Mouse (Mus musculus) forebrain, embryonic 10.5 days (tissue): ENCODE measurements around the gene D930020B18Rik. TPM values are rescaled to one million over a fixed set of nuclear protein-coding genes. Genes with fewer than 3 reads are reported as not detected.

Source experiments
- DNase-seq: peaks from one replicate; pipeline ENCODE4 v3.0.0-alpha.2; 2017; ENCODE audit warnings: low spot score; ENCODE audit errors: extremely low spot score
- H3K27ac ChIP-seq: fragments of 300-500 bp; sonication (generic); 2 replicates; pipeline ENCODE4 v1.5.1; 2016; ENCODE audit warnings: mild to moderate bottlenecking
- H3K27me3 ChIP-seq: fragments of 300-500 bp; sonication (generic); 2 replicates; pipeline ENCODE4 v1.6.1; 2016; ENCODE audit warnings: mild to moderate bottlenecking; ENCODE audit not compliant: poor library complexity, severe bottlenecking
- H3K36me3 ChIP-seq: fragments of 300-500 bp; sonication (generic); replicated peaks from 2 replicates; pipeline ENCODE4 v1.6.1; 2016; ENCODE audit warnings: mild to moderate bottlenecking, moderate library complexity
- H3K4me1 ChIP-seq: fragments of 300-500 bp; sonication (generic); 2 replicates; pipeline ENCODE4 v1.6.1; 2016
- H3K4me3 ChIP-seq: fragments of 300-500 bp; sonication (generic); 2 replicates; pipeline ENCODE4 v1.5.1; 2016; ENCODE audit warnings: mild to moderate bottlenecking, moderate library complexity
- H3K9me3 ChIP-seq: fragments of 300-500 bp; sonication (generic); 2 replicates; pipeline ENCODE4 v1.6.1; 2016; ENCODE audit warnings: mild to moderate bottlenecking, moderate library complexity
- WGBS: fragments of 180-500 bp; shearing (Covaris S2); methylation state at CpG from one replicate; pipeline ENCODE4 v1.1.7; 2016; 5-methylcytosine and 5-hydroxymethylcytosine counted together
- polyA plus RNA-seq: library from polyadenylated mRNA; unstranded; fragments of >200 nt; fragmentation: Nextera tagmentation; extraction: Ambion mirVana; gene quantifications from 2 replicates; pipeline ENCODE4 v1.2.1, GENCODE M21; 2016

D930020B18Rik gene
- polyA plus RNA-seq, 1 experiment from 2014 or later = 0.50 TPM

GRCm38 (mm10) chr10:121689591-121690314, 48.4 kb downstream of the D930020B18Rik start:
- Histone ChIP-seq H3K27ac (no peak overlapping the region), H3K4me3 (no peak overlapping the region), H3K27me3 (no peaks in the 10 kb centered on the region), H3K36me3 (no peaks in the 10 kb centered on the region), H3K9me3 (no peaks in the 10 kb centered on the region), H3K4me1 (peaks cover 10% of the 10 kb centered on the region)
- peak; percentile 72 for DNase-seq
- WGBS = 21% methylated on average over 15 of the region's 15 CpGs

GRCm38 (mm10) chr10:121692944-121693579, 51.7 kb downstream of the D930020B18Rik start:
- H3K9me3 ChIP-seq = peaks cover 5% of the 10 kb centered on the region; the same call in 1 of the 2 replicates
- no peaks in the 10 kb centered on the region for H3K36me3 ChIP-seq
- H3K4me1 ChIP-seq = peaks cover 10% of the 10 kb centered on the region
- H3K4me3 ChIP-seq = peak overlapping the region; percentile 23; the same call in 1 of the 2 replicates
- no peak for DNase-seq
- no peaks in the 10 kb centered on the region for H3K27me3 ChIP-seq
- H3K27ac ChIP-seq = no peak overlapping the region
- WGBS = 56% methylated on average over 18 of the region's 18 CpGs

- DNase-seq = no peak
- peaks cover 5% of the 10 kb centered on the region; the same call in 1 of the 2 replicates for H3K9me3 ChIP-seq
- peaks cover 9% of the 10 kb centered on the region for H3K4me1 ChIP-seq
- WGBS = 77% methylated on average over 11 of the region's 11 CpGs
- no peaks in the 10 kb centered on the region for H3K27me3 ChIP-seq
- no peak overlapping the region for H3K27ac ChIP-seq
- H3K4me3 ChIP-seq = no peak overlapping the region
- H3K36me3 ChIP-seq = no peaks in the 10 kb centered on the region
These were observed 53.2 kb downstream of the D930020B18Rik start for GRCm38 (mm10) chr10:121694567-121694966.

GRCm38 (mm10) chr10:121701296-121702248, 60.2 kb downstream of the D930020B18Rik start:
- no peaks in the 10 kb centered on the region for H3K27me3 ChIP-seq
- H3K36me3 ChIP-seq = no peaks in the 10 kb centered on the region
- 71% methylated on average over 11 of the region's 11 CpGs for WGBS
- H3K9me3 ChIP-seq = peaks cover 5% of the 10 kb centered on the region; the same call in 1 of the 2 replicates
- no peak for DNase-seq
- no peak overlapping the region for H3K4me3 ChIP-seq
- no peak overlapping the region for H3K27ac ChIP-seq
- no peaks in the 10 kb centered on the region for H3K4me1 ChIP-seq

- H3K4me3 ChIP-seq = no peak overlapping the region
- H3K9me3 ChIP-seq = no peaks in the 10 kb centered on the region
- no peaks in the 10 kb centered on the region for H3K4me1 ChIP-seq
- no peak for DNase-seq
- H3K36me3 ChIP-seq = no peaks in the 10 kb centered on the region
- H3K27me3 ChIP-seq = no peaks in the 10 kb centered on the region
- WGBS = 85% methylated on average over 6 of the region's 6 CpGs
- H3K27ac ChIP-seq = no peak overlapping the region
These were observed 62.2 kb downstream of the D930020B18Rik start for GRCm38 (mm10) chr10:121703619-121704018.

- H3K27me3 ChIP-seq = no peaks in the 10 kb centered on the region
- DNase-seq = no peak
- H3K4me1 ChIP-seq = no peaks in the 10 kb centered on the region
- no peak overlapping the region for H3K4me3 ChIP-seq
- H3K27ac ChIP-seq = no peak overlapping the region
- no peaks in the 10 kb centered on the region for H3K36me3 ChIP-seq
- WGBS = 93% methylated on average over 6 of the region's 6 CpGs
- no peaks in the 10 kb centered on the region for H3K9me3 ChIP-seq
These were observed 63.5 kb downstream of the D930020B18Rik start for GRCm38 (mm10) chr10:121704871-121705270.

GRCm38 (mm10) chr10:121705399-121706163, 64.2 kb downstream of the D930020B18Rik start:
- Histone ChIP-seq H3K27me3 (no peaks in the 10 kb centered on the region), H3K36me3 (no peaks in the 10 kb centered on the region), H3K27ac (no peak overlapping the region), H3K9me3 (no peaks in the 10 kb centered on the region), H3K4me3 (no peak overlapping the region), H3K4me1 (no peaks in the 10 kb centered on the region)
- no peak for DNase-seq
- 91% methylated on average over 15 of the region's 15 CpGs for WGBS

GRCm38 (mm10) chr10:121716862-121717261, 75.5 kb downstream of the D930020B18Rik start:
- Histone ChIP-seq H3K4me3 (no peak overlapping the region), H3K27ac (no peak overlapping the region), H3K27me3 (no peaks in the 10 kb centered on the region), H3K9me3 (peaks cover 20% of the 10 kb centered on the region), H3K36me3 (no peaks in the 10 kb centered on the region), H3K4me1 (no peaks in the 10 kb centered on the region)
- DNase-seq = no peak

- Histone ChIP-seq H3K27me3 (no peaks in the 10 kb centered on the region), H3K4me3 (no peak overlapping the region), H3K27ac (no peak overlapping the region), H3K36me3 (no peaks in the 10 kb centered on the region), H3K9me3 (peaks cover 26% of the 10 kb centered on the region), H3K4me1 (no peaks in the 10 kb centered on the region)
- whole genome bisulfite sequencing = 94% methylated on average over 18 of the region's 18 CpGs
- DNase-seq = no peak
These were observed 77.7 kb downstream of the D930020B18Rik start for GRCm38 (mm10) chr10:121718896-121719585.

GRCm38 (mm10) chr10:121720701-121721100, 79.3 kb downstream of the D930020B18Rik start:
- WGBS = 95% methylated on average over 13 of the region's 13 CpGs
- H3K27me3 ChIP-seq = no peaks in the 10 kb centered on the region
- H3K4me1 ChIP-seq = no peaks in the 10 kb centered on the region
- no peaks in the 10 kb centered on the region for H3K36me3 ChIP-seq
- H3K4me3 ChIP-seq = no peak overlapping the region
- peaks cover 26% of the 10 kb centered on the region for H3K9me3 ChIP-seq
- DNase-seq = no peak
- no peak overlapping the region for H3K27ac ChIP-seq

- Histone ChIP-seq H3K9me3 (peaks cover 10% of the 10 kb centered on the region; the same call in 1 of the 2 replicates), H3K27ac (no peak overlapping the region), H3K4me1 (no peaks in the 10 kb centered on the region), H3K36me3 (no peaks in the 10 kb centered on the region), H3K27me3 (no peaks in the 10 kb centered on the region), H3K4me3 (no peak overlapping the region)
- WGBS = 68% methylated on average over 4 of the region's 4 CpGs
- DNase-seq = no peak
These were observed 85.1 kb downstream of the D930020B18Rik start for GRCm38 (mm10) chr10:121726505-121726904.
